Mouse (Mus musculus): ENCODE results near the gene Irf2.

Irf2 gene

DNA sequence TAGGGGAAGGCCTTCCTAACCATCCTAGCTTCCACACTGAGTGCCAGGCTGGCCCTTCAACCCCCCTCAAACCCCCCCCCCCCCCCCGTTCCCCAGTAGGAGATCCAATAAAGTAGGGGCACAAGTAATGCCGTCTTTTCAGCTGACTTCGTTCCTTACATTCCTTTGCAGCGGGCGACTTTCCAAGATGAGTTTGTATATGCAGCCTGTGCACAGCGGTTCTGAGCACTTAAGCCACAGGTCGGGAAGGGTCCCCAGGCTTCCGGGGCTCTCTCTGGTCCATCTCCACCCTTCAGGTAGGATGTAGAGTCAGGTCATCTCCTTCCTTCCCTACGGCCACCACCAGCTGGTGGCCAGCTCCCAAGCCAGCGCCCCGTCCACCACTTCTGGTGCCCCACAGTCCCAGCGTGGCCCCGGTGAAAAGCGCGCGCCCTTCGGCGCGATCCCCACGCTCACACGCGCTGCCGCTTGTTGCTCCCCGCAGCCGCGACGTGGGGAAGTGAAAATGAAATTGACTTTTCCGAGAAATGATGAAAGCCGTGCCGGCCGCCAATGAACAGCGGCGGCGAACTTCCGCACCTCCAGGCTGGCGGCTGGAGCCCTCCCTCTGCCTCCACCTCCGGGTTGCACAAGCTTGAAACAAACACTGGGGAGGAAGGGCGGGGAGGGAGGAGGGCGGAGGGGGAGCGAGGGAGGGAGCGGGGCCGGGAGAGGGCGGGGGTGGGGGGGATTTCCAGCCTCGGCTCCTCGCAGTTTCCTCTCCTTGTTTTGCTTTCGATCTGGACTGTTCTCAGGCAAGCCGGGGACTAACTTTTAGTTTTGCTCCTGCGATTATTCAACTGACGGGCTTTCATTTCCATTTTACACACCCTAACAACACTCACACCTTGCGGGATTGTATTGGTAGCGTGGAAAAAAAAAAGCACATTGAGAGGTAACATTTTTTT is at the start of gene Irf2:
Gene Irf2, plus strand, starts transcription at position 730 of the 947 bp plus-strand sequence.
- peak; percentile 80 to 87 for DNase-seq

DNA sequence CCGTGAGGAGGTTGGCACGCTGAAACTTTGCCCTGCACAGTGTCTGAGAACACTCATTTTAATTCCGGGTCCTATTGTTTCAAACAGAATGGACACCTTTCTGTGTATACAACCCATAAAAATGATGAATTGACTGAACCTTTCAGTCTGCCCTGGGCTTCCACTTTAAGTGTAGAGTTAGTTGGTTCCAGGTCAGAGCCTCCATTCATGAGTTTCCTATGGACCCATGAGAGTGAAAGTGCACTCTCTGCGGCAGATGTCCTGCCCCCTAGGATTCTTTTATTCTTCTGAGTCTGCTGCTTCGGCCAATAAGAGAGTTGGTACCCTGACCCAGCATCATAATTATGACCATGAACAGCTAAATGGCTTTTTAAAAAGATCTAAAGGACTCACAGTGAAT is 49.4 kb upstream of the Irf2 start:
- DNase-seq = no peak

DNA sequence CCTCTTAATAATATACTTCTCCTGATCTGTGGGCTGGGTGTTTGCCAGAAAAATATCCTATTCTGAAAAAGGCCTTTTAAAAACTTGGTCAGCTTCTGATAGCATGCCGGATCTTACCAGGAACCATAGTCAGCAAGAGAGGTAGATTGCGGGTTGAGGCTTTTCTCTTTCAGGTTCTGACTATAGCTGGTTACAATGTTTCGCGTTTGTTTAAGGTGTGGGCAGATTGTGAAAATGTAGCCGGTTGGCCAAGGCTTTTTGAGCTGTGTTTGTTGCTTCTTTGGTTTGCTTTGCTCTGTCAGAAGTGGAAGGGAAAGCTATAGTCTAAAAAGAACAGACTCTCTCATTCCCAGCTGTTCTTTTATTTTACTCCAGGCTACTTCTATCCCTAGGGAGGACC is 49.0 kb upstream of the Irf2 start:
- no peak for DNase-seq

DNA sequence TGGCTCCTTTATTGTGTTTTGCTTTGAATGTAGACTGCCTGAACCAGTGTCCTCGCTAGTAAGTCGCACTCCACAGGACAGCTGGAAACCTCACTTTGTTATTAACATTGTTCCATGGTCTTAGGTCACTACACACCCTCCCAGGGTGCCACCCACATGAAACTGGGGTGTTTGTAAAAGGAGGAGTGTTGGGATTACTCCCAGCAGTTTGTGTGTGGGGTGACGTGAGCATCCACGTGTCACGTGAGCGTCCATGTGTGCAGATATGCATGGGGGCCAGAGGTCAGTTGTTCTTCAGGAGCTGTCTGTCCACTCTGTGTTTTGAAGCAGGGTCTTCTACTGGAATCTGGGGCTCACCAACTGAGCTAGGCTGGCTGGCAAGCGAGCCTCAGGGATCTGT is 48.2 kb upstream of the Irf2 start:
- DNase-seq = no peak

DNA sequence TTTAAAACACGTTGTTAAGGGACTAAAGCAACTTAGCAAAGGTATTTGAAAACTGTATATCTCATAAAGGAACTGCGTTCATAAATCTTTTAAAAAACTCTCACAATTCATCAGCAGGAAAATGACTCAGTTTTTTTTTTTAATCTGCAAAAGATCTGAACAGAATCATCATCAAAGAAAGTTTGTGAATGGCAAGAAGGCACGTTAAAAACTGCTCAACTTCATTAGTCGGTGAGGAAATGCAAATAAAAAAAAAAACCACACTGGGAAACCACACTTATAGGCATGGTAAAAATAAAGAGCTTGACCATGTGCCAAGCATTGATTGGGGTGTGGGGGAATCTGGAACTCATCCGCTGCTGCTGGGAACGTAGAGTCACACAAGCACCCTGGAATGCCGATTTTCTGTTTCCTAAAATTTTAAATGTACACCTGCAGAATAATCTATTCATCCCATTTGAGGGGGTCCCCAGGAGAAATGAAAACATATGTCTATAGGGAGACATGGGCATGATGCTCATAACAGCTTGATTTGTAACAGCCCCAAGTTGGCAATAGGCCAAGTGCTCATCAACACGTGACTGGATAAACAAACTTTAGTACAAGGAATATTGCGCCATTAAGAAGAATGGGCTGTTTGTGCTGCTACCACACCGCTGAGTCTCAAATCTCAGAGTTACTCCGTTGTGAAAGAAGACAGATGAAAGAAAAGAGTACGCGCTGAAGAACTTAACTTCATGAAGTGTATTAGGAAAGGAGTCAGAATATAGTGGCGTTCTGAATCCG is 43.1 kb upstream of the Irf2 start:
- DNase-seq = peak; percentile 24 to 27

DNA sequence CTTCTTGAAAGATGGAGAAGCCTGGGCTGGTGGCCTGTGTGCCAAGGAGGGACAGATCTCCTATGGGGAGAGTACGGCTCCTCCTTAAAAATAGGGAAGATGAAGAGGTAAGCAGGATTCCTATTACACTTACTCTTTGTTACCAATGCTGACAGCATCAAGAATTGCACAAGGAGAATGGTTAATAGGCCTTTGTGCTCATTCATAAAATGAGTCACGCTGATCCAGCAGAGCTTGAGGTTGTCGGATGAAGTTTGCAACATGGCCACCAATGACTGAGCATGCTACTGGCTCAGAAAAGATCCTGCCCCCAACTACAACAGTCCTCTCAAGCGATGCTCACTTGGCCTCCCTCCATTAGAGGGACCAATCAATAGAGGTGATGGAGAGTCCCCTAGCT is 42.0 kb upstream of the Irf2 start:
- DNase-seq = no peak

DNA sequence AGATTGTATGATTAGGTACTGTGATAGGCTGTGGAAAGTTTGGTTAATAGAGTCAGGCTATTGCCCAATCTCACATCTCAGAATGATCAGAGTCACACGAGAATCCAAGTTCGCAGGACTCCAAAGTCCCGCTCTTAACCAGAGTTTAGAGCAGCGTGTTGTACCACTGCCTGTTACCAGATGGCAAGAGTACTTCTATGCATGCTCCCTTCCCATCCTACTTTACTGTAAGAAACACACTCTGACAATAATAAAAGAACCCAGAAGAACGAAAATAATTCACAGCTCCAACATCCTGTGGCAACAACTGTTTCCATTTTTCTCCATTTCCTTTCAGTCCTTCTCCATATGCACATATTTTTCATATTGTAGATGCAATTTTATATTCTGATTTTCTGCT is 41.4 kb upstream of the Irf2 start:
- no peak for DNase-seq

DNA sequence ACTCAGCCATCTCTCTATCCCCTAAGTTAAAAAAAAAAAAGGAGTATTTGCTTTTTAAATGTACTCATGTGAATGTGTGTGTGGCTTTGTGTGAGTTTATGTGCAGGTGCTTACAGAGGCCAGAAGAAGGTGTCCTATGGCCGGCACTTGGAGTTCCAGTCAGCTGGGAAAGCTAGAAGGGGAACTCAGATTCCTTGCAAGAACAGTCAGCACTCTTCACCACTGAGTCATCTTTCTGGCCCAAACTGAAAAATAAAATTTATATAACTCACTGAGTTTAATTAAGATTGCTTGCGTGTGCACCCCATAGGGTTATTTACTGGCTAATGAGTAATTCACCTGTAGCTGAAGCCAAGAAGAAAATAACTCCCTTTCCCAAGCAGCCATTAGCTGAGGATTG is 34.4 kb upstream of the Irf2 start:
- no peak for DNase-seq

DNA sequence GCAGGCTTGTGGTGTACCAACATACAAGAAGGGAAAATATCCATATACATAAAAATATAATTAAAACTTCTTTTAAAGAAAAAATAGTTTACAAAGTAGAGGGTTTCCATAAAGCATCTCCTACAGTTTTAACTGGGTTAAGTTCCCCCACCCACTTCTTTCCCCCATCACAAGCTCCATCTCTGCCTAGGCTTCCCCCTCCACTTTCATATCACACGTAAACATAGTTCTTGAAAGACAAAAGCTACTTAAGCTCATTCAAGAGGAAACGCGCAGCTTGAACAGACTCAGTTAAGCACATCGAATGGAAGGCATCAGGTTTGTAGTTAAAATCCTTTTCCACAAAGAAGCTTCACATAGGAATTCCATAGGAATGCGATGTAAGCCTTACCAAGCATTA is 32.8 kb upstream of the Irf2 start:
- DNase-seq = no peak

DNA sequence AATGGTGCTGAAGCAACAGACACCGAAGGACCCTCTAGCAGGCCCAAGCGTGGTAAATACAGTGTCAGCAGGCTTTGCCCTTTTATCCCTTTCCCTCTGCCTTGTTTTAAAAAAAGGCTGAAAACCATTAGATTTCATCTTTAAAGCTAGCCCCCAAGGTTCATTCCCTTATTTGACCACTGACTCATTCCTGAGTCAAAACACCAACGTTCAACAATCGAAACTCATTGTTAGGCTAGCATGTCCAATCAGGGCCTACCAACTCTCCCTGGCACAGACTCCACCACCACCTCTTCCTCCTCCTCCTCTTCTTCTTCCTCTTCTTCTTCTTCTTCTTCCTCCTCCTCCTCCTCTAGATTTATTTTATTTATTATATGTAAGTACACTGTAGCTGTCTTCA is 30.2 kb upstream of the Irf2 start:
- no peak for DNase-seq

DNA sequence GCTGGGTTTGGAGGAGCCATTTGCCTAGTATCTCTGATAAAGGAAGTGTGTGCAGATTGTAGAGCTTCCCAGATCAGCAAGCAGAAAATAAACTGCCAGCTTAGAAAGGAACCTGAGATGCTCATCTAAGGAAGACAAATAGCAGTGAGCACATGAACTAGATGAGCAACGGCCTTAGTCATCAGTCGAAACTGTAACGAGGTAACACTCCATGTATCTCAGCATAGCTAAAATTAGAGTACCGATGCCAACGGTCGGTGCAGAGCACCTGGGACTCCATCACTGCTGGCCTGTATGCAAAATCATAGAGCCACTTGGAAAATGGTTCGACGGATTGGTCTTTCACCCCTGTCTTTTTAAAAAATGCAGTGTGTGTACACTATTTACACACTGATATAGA is 29.2 kb upstream of the Irf2 start:
- DNase-seq = no peak

DNA sequence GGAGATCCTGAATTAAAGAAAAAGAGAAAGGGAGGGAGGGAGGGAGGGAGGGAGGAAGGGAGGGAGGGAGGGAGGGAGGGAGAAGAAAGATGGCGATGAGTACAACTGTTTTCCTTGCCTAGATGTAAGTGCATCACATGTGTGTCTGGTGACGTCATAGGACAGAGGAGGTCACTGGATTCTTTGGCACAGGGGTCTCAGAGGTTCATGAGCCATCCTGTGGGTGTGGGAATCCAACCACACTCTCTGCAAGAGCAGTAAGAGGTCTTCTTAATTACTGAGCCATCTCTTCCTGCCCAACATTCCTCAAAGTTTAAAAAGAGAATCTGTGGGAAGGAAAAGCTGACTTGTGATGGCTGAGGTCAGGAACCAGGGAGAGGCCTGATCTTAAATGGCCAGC is 28.0 kb upstream of the Irf2 start:
- DNase-seq = no peak

DNA sequence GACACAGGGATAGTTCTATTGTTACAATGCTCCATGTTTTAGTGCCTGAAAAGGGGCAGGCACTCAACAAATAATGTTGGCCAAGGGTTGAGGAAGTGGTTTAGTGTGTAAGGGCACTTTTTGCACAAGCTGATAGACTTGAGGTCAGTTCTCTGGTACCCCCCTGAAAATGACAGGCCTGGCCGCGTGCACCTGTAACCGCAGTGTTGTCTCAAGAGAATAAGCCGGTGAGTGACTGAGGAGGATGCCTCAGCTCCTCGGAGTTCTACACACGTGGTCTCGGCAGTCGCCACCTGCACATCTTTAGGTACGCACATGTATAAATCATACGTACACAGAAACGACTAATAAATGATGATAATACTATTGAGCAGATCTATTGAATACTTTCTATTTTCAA is 26.4 kb upstream of the Irf2 start:
- DNase-seq = no peak

DNA sequence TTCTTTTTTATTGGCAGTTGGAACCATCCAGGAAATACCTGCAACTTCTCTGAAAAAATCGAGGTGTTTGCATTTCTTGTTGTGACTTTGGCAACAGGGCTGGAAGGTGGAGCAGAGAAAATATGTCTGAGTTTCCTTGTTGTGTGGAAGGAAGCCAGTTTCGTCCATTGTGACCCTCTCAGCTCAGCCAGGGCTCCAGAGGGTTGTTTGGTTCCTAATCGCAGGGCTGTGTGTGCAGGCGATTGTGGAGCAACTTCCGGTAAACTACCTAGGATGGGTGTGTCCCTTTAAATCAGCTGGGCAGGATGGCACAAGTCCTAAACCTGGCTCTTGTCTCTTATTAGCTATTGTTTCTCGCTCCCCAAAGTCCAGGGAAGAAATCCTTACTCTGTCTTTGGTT is 25.7 kb upstream of the Irf2 start:
- DNase-seq = no peak

DNA sequence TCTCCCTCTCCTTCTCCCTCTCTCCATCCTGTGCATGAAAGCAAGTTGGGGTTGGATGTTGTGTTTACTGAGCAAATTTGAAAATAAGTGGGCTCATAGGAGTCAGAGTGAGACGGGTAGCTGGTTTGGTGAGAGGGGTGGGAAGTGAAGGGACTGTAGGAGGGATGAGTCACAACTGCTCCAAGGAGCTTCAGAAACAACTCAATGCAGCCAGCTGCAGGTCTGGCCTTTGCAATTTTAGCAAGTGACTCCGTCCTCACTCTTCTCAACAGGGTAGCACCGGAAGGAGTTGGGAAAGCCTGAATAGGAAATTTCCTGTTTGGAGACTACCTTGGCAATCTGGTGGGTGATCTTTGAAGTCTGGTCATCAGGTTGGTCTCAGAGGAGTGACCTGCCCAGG is 25.1 kb upstream of the Irf2 start:
- DNase-seq = no peak

DNA sequence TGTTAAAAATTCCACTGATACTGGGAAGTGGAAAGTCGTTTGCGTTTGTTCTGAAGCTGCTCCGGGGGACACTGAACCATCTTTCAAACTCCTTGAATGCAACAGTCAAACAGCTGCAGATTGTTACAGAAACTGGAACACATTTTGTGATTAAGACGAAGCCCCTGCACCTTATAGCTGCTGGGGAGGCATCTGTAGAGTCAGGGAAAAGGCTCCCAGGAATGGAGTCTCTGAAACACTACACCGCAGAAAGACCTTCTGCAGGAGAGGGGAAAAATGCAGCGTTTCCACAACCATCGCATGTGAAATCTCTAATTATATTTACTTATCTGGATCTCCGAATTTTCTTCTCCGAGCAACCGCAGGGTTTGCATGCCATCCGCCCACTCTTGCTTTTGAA is 23.1 kb upstream of the Irf2 start:
- DNase-seq = no peak

DNA sequence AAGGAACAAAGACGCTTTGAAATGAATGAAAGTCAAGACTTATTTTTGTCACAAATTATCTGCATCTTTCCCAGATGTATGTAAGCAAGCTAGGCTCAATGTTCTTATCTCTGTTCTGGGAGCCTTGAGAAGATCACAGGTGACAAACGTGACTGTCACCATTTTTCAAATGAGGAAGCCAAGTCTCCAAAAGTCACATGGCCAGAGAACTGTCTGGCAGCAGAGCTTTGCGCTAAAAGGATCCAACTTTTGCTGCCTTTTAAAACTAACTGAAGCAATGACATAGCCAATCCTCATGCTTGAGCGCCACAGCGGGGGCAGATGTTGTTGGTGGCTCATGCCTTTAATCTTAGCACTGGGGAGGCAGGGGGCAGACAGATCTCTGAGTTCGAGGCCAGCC is 22.4 kb upstream of the Irf2 start:
- no peak for DNase-seq

DNA sequence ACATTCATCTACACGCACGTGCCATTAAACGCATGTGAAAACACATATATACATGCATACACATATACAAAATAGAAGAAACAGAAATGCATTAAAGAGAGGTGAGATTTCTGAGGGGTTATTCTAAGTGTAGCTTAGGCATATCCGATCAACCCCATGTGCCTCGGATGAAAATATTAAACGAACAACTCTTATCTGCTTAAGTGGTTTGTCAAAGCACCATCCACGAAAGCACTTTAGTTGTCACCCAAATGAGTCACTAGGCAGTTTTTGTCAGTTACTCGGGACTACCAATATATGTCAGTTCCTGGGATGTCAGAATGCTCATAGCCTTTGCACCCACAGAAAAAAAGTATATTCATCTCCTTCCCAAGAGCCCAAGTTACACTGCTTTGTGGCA is 21.2 kb upstream of the Irf2 start:
- DNase-seq = no peak

DNA sequence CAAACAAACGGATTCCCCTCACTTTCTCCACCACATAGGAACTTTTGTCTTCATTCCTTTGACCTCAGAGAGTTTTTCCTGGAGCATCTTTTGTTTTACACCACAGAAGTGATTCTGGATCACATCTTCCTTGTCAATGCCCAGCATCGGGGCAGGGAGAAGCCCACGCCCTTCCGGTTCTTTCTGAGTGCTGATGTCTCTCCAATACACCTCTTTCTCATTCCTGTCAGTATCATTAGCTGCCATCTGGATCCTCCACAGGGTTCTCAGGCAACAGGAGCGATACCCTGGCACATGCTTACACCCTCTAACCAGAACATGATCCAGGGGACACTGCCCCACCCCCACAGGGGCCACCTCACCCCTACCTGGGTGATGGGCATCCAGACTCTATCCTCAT is 20.8 kb upstream of the Irf2 start:
- DNase-seq = peak in 1 of 2 experiments; percentile 7

DNA sequence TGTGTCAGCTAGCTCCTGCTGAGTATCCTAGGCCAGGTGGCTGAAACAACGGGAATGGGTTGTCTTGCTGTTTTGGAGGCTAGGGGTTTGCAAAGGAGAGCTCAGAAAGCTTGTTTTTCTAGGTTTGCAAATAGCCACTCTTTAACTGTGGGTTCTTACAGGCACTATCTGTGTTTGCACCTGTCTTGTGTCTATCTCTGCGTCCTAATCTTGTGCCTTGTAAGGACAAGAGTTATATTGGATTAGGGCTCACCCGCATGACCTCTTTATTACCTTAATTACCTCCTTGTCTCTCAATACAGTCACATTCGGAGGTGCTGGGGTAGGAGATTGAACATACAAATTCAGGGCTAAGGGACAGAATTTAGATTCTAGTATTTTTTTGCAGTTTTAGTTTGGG is 18.9 kb upstream of the Irf2 start:
- no peak for DNase-seq

DNA sequence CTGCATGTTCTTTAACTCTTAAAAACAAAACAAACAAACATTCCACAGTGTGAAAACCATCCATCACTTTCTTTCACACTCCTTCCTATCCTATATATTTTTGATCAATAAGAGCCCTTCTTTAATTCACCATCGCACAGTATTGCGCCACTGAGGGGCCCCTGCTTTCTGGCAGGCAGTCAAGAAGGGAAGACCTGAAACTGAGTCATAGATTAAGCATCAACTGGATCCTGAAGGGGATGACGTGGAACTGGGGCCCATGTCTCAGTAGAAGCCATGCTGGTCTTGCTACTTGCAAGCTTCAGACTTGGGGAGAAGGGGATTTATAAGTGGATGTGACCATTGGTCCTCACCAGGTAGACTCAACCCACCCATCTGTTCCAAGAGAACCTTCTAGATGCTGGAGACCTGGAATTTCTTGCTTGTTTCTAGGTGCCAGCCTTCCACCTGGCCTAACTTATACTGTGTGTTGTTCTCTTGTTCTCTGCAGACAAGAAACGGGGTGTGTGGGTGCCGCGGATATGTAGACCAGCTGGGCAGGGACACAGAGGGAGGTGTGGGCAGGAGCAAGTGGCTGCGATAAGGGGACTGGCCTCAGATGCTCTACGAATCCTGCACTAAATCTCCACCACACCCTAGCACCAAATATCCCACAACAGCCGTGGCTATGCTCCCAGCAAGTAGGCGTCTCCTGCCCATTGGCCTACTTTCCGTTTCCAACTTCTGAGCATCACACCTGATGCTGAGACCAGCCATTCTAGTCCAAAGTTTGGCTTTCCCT is 18.3 kb upstream of the Irf2 start:
- DNase-seq = no peak

DNA sequence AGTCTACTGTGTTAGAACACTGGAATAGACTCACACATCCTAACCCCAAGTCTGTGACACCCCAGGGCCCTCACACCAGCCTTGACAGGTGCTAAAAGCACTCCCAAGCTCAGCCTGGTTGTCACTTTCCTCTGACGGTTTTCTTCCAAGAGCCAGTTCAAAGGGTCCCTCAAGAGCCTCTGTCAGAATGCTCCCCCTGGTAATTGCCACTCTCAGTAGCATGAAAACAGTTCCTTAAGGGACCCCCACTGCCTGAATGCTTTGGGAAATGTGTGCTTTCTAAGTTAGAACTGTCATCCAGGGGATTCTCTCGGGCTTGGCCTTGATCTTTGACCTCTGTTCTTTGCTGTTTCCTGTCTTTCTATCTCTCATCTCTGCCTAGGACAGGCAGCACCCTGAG is 17.0 kb upstream of the Irf2 start:
- no peak for DNase-seq

DNA sequence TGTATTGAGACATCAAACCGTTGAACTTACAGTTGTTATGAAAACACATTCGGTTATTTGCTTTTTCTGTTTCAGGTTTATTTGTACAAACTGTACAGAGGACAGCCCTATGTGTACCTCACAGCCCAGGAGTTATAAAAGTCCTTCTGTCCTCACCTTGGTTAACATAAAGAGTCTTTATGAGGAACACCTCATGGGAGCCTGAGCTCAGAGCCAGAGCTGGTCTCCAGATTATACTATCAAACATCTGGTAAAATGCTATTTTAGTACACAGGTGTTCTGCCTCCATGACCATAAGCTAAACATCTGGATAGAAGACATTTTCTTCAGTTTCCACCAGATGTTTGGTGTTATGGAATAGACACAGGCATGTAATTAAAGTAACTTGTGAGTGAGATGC is 13.1 kb upstream of the Irf2 start:
- DNase-seq = no peak
